In the genomic region with DNA sequence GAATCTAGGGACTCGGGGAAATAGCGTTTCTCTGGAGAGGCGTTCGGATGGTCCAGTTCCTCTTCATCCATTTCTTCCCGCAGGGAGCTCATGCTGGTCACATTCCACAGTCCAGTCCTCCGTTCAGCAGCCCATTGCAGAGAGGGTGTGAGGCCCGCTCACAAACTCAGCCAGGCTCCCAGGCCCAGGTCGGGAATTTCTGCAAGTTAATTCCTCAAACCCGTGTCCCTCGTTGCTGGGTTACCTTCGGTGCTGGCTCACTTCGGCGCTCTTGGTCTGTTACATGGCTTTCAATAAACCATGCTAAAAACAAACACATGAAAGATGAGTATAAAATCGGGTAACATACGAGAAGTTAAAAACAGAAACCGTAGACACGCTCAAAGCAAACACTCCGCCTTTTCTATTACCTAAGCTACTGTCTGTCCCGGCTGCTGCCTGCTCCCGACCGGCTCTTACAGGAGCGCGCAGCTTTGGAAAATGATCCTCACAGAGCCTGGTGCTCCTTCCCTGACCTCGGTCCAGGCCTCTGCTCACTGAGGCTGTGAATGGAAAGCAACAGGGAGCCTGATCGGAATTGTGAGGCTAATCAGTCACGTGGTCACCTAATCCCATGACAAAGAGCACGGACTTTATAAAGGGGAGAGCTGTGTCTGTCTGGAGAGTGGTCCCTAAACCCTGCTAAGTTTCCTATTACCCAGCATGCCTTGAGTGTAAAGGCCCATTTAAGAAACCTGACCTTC, we compare ENCODE assay signal across 8 mouse cellular contexts. TPM values are rescaled to one million over a fixed set of nuclear protein-coding genes. Genes with fewer than 3 reads are reported as not detected.
DNase-seq lines count a peak whose midpoint lies in the region; ATAC-seq and TF ChIP-seq lines count a peak whose summit lies in the region.

No protein-coding gene starts in this region.

- H3K27ac ChIP-seq in heart, embryonic 16.5 days (ENCODE audit: low read length), result peak overlapping the region; percentile 54
- peak overlapping the region; percentile 83 for H3K27ac ChIP-seq in embryonic facial prominence, embryonic 10.5 days (replicated peaks)
- no peak overlapping the region for H3K27ac ChIP-seq in kidney, adult 2 months (ENCODE audit: insufficient read depth, low read depth, low read length)
- H3K27ac ChIP-seq in midbrain, embryonic 16.5 days (ENCODE audit: low read length), result peak overlapping the region; percentile 2

- TF ChIP-seq CTCF in kidney, adult 2 months (conservative IDR thresholded peaks at IDR 0.05; ENCODE audit: insufficient read depth, insufficient read length, low read depth, low read length), result no peak

- DNase-seq in heart, adult 18-20 months, result no peak
- DNase-seq in embryonic facial prominence, embryonic 10.5 days (ENCODE audit: low spot score), result peak; percentile 84
- DNase-seq in kidney, adult 2 months, result peak; percentile 27
- no peak for DNase-seq in thymus, postnatal 36 days
- no peak for DNase-seq in left cerebral cortex, postnatal 25 days (ENCODE audit: low spot score in 2 of 2)
- DNase-seq in left cerebral cortex, postnatal 10 days (ENCODE audit: extremely low spot score in 1 of 2, low spot score in 2 of 2), result no peak

- H3K9ac ChIP-seq in heart, embryonic 16.5 days (ENCODE audit: low read length), result peak overlapping the region; percentile 64
- H3K9ac ChIP-seq in midbrain, embryonic 16.5 days (ENCODE audit: low read depth, low read length), result no peak overlapping the region

- peak overlapping the region; percentile 37 for H3K4me3 ChIP-seq in heart, embryonic 16.5 days (ENCODE audit: low read length)
- peak overlapping the region; percentile 50 for H3K4me3 ChIP-seq in embryonic facial prominence, embryonic 10.5 days
- H3K4me3 ChIP-seq in kidney, adult 2 months (ENCODE audit: insufficient read depth, low read depth, low read length), result no peak overlapping the region
- no peak overlapping the region; the same call in 1 of the 2 replicates for H3K4me3 ChIP-seq in midbrain, embryonic 16.5 days (ENCODE audit: low read depth, low read length)

- TF ChIP-seq POLR2A in kidney, adult 2 months (IDR thresholded peaks at IDR 0.05; ENCODE audit: low read depth, low read length), result no peak

- H3K4me2 ChIP-seq in heart, embryonic 16.5 days (ENCODE audit: low read depth, low read length), result peak overlapping the region; percentile 57
- peak overlapping the region; percentile 29 for H3K4me2 ChIP-seq in midbrain, embryonic 16.5 days (ENCODE audit: low read length)

- H3K9me3 ChIP-seq in heart, embryonic 16.5 days (replicated peaks; ENCODE audit: control insufficient read depth, low read length), result no peaks in the 10 kb centered on the region
- peaks cover 6% of the 10 kb centered on the region; the same call in 1 of the 2 replicates for H3K9me3 ChIP-seq in embryonic facial prominence, embryonic 10.5 days
- no peaks in the 10 kb centered on the region for H3K9me3 ChIP-seq in midbrain, embryonic 16.5 days (replicated peaks; ENCODE audit: control insufficient read depth, low read length, poor library complexity, severe bottlenecking)

- 25% methylated on average over 27 of the region's 27 CpGs for WGBS in heart, embryonic 16.5 days
- 4% methylated on average over 27 of the region's 27 CpGs for WGBS in embryonic facial prominence, embryonic 10.5 days
- 45% methylated on average over 27 of the region's 27 CpGs for WGBS in kidney, adult 2 months
- 4% methylated on average over 27 of the region's 27 CpGs for WGBS in midbrain, embryonic 16.5 days

- intact Hi-C loops in left cerebral cortex, postnatal 25 days (cut with DNase I), result no loop called here
- intact Hi-C loops in left cerebral cortex, postnatal 10 days (cut with DNase I), result no loop called here

- H3K27me3 ChIP-seq in heart, embryonic 16.5 days (ENCODE audit: control insufficient read depth, insufficient read depth, low read length), result no peaks in the 10 kb centered on the region
- no peaks in the 10 kb centered on the region for H3K27me3 ChIP-seq in embryonic facial prominence, embryonic 10.5 days (replicated peaks; ENCODE audit: low read depth, poor library complexity, severe bottlenecking)
- no peaks in the 10 kb centered on the region for H3K27me3 ChIP-seq in kidney, adult 2 months (replicated peaks; ENCODE audit: control insufficient read depth, insufficient read depth, low read length)
- no peaks in the 10 kb centered on the region for H3K27me3 ChIP-seq in midbrain, embryonic 16.5 days (ENCODE audit: control insufficient read depth, insufficient read depth, low read depth, low read length)

- H3K36me3 ChIP-seq in heart, embryonic 16.5 days (ENCODE audit: control insufficient read depth, insufficient read depth), result 0 out of 2 replicates have a peak, but pooled peaks cover 6% of the 10 kb centered on the region
- H3K36me3 ChIP-seq in embryonic facial prominence, embryonic 10.5 days (replicated peaks), result no peaks in the 10 kb centered on the region
- no peaks in the 10 kb centered on the region for H3K36me3 ChIP-seq in kidney, adult 2 months (ENCODE audit: control insufficient read depth, insufficient read depth, low read length)
- H3K36me3 ChIP-seq in midbrain, embryonic 16.5 days (ENCODE audit: control insufficient read depth, insufficient read depth, low read length), result no peaks in the 10 kb centered on the region

- ATAC-seq in heart, embryonic 16.5 days (replicated peaks; ENCODE audit: extremely low read depth, insufficient read depth, low FRiP score), result no peak; the same call in 1 of the 2 replicates
- ATAC-seq in midbrain, embryonic 16.5 days, result peak; percentile 90

- H3K4me1 ChIP-seq in heart, embryonic 16.5 days (ENCODE audit: control insufficient read depth, insufficient read depth, low read length), result peaks cover 4% of the 10 kb centered on the region
- H3K4me1 ChIP-seq in embryonic facial prominence, embryonic 10.5 days, result peaks cover 38% of the 10 kb centered on the region
- H3K4me1 ChIP-seq in kidney, adult 2 months (ENCODE audit: control insufficient read depth, insufficient read depth, low read length), result peaks cover 2% of the 10 kb centered on the region; the same call in 1 of the 2 replicates
- H3K4me1 ChIP-seq in midbrain, embryonic 16.5 days (ENCODE audit: control insufficient read depth, insufficient read depth, low read length), result peaks cover 5% of the 10 kb centered on the region

RNA-seq across cellular contexts. Expression of gene Fank1, which starts 16.9 kb away (rescaled TPM):
- 0.25 and 0.51 TPM in 2 replicates for polyA plus RNA-seq in heart, embryonic 16.5 days (2015; fragmentation: Nextera tagmentation; extraction: Ambion mirVana)
- not detected for total RNA-seq in heart, adult 18-20 months (2021)
- polyA plus RNA-seq in embryonic facial prominence, embryonic 10.5 days (2016; fragmentation: Nextera tagmentation; extraction: Ambion mirVana), result 0.36 and 0.58 TPM in 2 replicates
- polyA plus RNA-seq in kidney, adult 2 months (2012; rRNA removed), result 0.08 and 0.09 TPM in 2 replicates
- 5.2 and 7.9 TPM in 2 replicates for polyA plus RNA-seq in midbrain, embryonic 16.5 days (2015; fragmentation: Nextera tagmentation; extraction: Ambion mirVana)
- total RNA-seq in left cerebral cortex, postnatal 25 days (2021), result 1 to 10 TPM; 3.7 to 3.9 TPM
- 1 to 10 TPM; 3.6 to 4.2 TPM for total RNA-seq in left cerebral cortex, postnatal 10 days (2021)

RNA-seq across cellular contexts. Expression of gene Dhx32, which starts 22.7 kb away (rescaled TPM):
- 34.1 and 34.8 TPM in 2 replicates for polyA plus RNA-seq in heart, embryonic 16.5 days (2015; fragmentation: Nextera tagmentation; extraction: Ambion mirVana)
- total RNA-seq in heart, adult 18-20 months (2021), result 10 to 100 TPM; 38.8 to 48.1 TPM
- 34.9 and 38.5 TPM in 2 replicates for polyA plus RNA-seq in embryonic facial prominence, embryonic 10.5 days (2016; fragmentation: Nextera tagmentation; extraction: Ambion mirVana)
- polyA plus RNA-seq in kidney, adult 2 months (2012; rRNA removed), result 26.1 and 28.1 TPM in 2 replicates
- polyA plus RNA-seq in midbrain, embryonic 16.5 days (2015; fragmentation: Nextera tagmentation; extraction: Ambion mirVana), result 43.2 and 46.3 TPM in 2 replicates
- total RNA-seq in left cerebral cortex, postnatal 25 days (2021), result 10 to 100 TPM; 36.6 to 39.8 TPM
- total RNA-seq in left cerebral cortex, postnatal 10 days (2021), result 10 to 100 TPM; 51.6 to 53.0 TPM

RNA-seq across cellular contexts. Expression of gene Uros, which starts 49.9 kb away (rescaled TPM):
- 33.4 and 33.8 TPM in 2 replicates for polyA plus RNA-seq in heart, embryonic 16.5 days (2015; fragmentation: Nextera tagmentation; extraction: Ambion mirVana)
- total RNA-seq in heart, adult 18-20 months (2021), result 10 to 100 TPM; 21.2 to 23.2 TPM
- 32.2 and 32.8 TPM in 2 replicates for polyA plus RNA-seq in embryonic facial prominence, embryonic 10.5 days (2016; fragmentation: Nextera tagmentation; extraction: Ambion mirVana)
- polyA plus RNA-seq in kidney, adult 2 months (2012; rRNA removed), result 26.0 and 26.5 TPM in 2 replicates
- 55.7 and 56.7 TPM in 2 replicates for polyA plus RNA-seq in midbrain, embryonic 16.5 days (2015; fragmentation: Nextera tagmentation; extraction: Ambion mirVana)
- total RNA-seq in left cerebral cortex, postnatal 25 days (2021), result 10 to 100 TPM; 21.1 to 22.5 TPM
- total RNA-seq in left cerebral cortex, postnatal 10 days (2021), result 10 to 100 TPM; 16.8 to 20.0 TPM

RNA-seq across cellular contexts. Expression of gene Bccip, which starts 50.6 kb away (rescaled TPM):
- polyA plus RNA-seq in heart, embryonic 16.5 days (2015; fragmentation: Nextera tagmentation; extraction: Ambion mirVana), result 83.8 and 90.1 TPM in 2 replicates
- total RNA-seq in heart, adult 18-20 months (2021), result 10 to 100 TPM; 52.6 to 64.7 TPM
- 194 and 216 TPM in 2 replicates for polyA plus RNA-seq in embryonic facial prominence, embryonic 10.5 days (2016; fragmentation: Nextera tagmentation; extraction: Ambion mirVana)
- polyA plus RNA-seq in kidney, adult 2 months (2012; rRNA removed), result 37.1 and 46.6 TPM in 2 replicates
- 89.8 and 93.0 TPM in 2 replicates for polyA plus RNA-seq in midbrain, embryonic 16.5 days (2015; fragmentation: Nextera tagmentation; extraction: Ambion mirVana)
- total RNA-seq in left cerebral cortex, postnatal 25 days (2021), result 10 to 100 TPM; 67.3 to 68.4 TPM
- 10 to 100 TPM; 54.3 to 58.1 TPM for total RNA-seq in left cerebral cortex, postnatal 10 days (2021)

Comparison
In these comparisons a context has a peak if more than half of its experiments do, and no peak if none do; other contexts are left out.
1. H3K4me3 ChIP-seq: peak in heart, embryonic 16.5 days (single experiment) and embryonic facial prominence, embryonic 10.5 days (single experiment); none in kidney, adult 2 months (single experiment) and midbrain, embryonic 16.5 days (single experiment).
2. DNase-seq: peak in embryonic facial prominence, embryonic 10.5 days (single experiment) and kidney, adult 2 months (single experiment); none in heart, adult 18-20 months (0 of 2), thymus, postnatal 36 days (0 of 2), left cerebral cortex, postnatal 25 days (0 of 2) and left cerebral cortex, postnatal 10 days (0 of 2).